26 mouse cellular contexts compared by ENCODE assay signal in the genomic region with DNA sequence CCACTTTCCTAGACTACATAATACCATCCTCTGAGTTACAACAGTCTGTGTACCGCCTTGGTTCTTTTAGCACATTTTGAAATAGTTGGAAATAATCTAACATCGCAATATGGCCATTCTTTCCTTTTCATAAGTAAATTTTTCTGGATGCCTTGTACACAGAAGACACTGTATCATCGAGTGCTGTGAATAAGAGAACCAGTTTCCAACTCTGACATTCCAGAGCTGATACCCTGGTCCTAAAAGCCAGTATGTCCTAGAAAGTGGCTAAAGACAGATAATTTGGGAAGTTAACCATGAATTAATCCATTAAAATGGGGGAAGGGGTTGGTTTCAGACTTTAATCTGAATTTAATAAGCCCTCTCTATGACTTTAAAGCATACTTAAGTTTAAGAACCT. TPM values are rescaled to one million over a fixed set of nuclear protein-coding genes. Genes with fewer than 3 reads are reported as not detected.
DNase-seq lines count a peak whose midpoint lies in the region; ATAC-seq and TF ChIP-seq lines count a peak whose summit lies in the region.
"Had no signal": no experiment of that assay in that cellular context is flagged by ENCODE, and none has a peak within 500 bp of the region (broad histone marks: within the 10 kb centered on the region; RNA-seq: fewer than 3 reads in every experiment).

No protein-coding gene starts in this region.

- no peak overlapping the region for H3K9ac ChIP-seq in heart, embryonic 11.5 days (ENCODE audit: low read depth, low read length)
- no peak overlapping the region for H3K9ac ChIP-seq in midbrain, embryonic 11.5 days (ENCODE audit: low read length)
- H3K9ac ChIP-seq: forebrain, embryonic 15.5 days; heart, embryonic 15.5 days; hindbrain, embryonic 14.5 days; intestine, embryonic 15.5 days had no signal

- no peaks in the 10 kb centered on the region for H3K4me1 ChIP-seq in heart, embryonic 11.5 days (ENCODE audit: control insufficient read depth, insufficient read depth, low read length)
- no peaks in the 10 kb centered on the region for H3K4me1 ChIP-seq in midbrain, embryonic 11.5 days (ENCODE audit: control insufficient read depth, insufficient read depth, low read length)
- 0 out of 2 replicates have a peak, but pooled peaks cover 3% of the 10 kb centered on the region for H3K4me1 ChIP-seq in midbrain, embryonic 10.5 days
- H3K4me1 ChIP-seq: forebrain, embryonic 15.5 days; intestine, embryonic 15.5 days had no signal

- whole genome bisulfite sequencing in heart, embryonic 11.5 days (ENCODE audit: insufficient replicate concordance), result 84% methylated on average over 3 of the region's 3 CpGs
- WGBS in midbrain, embryonic 11.5 days, result 88% methylated on average over 3 of the region's 3 CpGs
- WGBS in midbrain, embryonic 10.5 days, result 89% methylated on average over 3 of the region's 3 CpGs

- peak; percentile 63 for DNase-seq in heart, adult 11 months
- DNase-seq in layer of hippocampus, adult 2 months (ENCODE audit: low spot score in 2 of 2), result no peak
- no peak for DNase-seq in layer of hippocampus, adult 9-11 months
- peak; percentile 26 for DNase-seq in midbrain, embryonic 11.5 days (ENCODE audit: low spot score, missing footprints)
- DNase-seq in midbrain, embryonic 10.5 days (ENCODE audit: low spot score), result no peak
- DNase-seq: adrenal gland, postnatal 25 days; cerebellum, postnatal 10 days had no signal

- no peaks in the 10 kb centered on the region for H3K27me3 ChIP-seq in heart, embryonic 11.5 days (ENCODE audit: control insufficient read depth, insufficient read depth, low read length)
- no peaks in the 10 kb centered on the region for H3K27me3 ChIP-seq in midbrain, embryonic 11.5 days (ENCODE audit: control insufficient read depth, insufficient read depth, low read length)
- no peaks in the 10 kb centered on the region for H3K27me3 ChIP-seq in midbrain, embryonic 10.5 days (ENCODE audit: low read depth, poor library complexity, severe bottlenecking)
- H3K27me3 ChIP-seq: CH12.LX; forebrain, embryonic 15.5 days; heart, embryonic 15.5 days; intestine, embryonic 15.5 days; Patski had no signal

- no peaks in the 10 kb centered on the region for H3K36me3 ChIP-seq in heart, embryonic 11.5 days (ENCODE audit: control insufficient read depth, insufficient read depth, low read length)
- no peaks in the 10 kb centered on the region for H3K36me3 ChIP-seq in midbrain, embryonic 11.5 days (ENCODE audit: control insufficient read depth, insufficient read depth, low read length)
- H3K36me3 ChIP-seq in midbrain, embryonic 10.5 days, result no peaks in the 10 kb centered on the region
- H3K36me3 ChIP-seq: embryonic facial prominence, embryonic 10.5 days; forebrain, embryonic 10.5 days; forebrain, embryonic 15.5 days; heart, embryonic 15.5 days; hindbrain, embryonic 10.5 days; intestine, embryonic 15.5 days had no signal

- H3K27ac ChIP-seq in heart, embryonic 11.5 days (ENCODE audit: low read depth, low read length), result no peak overlapping the region
- H3K27ac ChIP-seq in layer of hippocampus, adult 2 months, result peak overlapping the region; percentile 52
- no peak overlapping the region for H3K27ac ChIP-seq in midbrain, embryonic 11.5 days (ENCODE audit: low read depth, low read length)
- no peak overlapping the region for H3K27ac ChIP-seq in midbrain, embryonic 10.5 days (replicated peaks)
- H3K27ac ChIP-seq: embryonic facial prominence, embryonic 10.5 days; forebrain, embryonic 10.5 days; forebrain, embryonic 15.5 days; heart, embryonic 15.5 days; hindbrain, embryonic 10.5 days; hindbrain, embryonic 14.5 days; intestine, embryonic 15.5 days had no signal

- no peak overlapping the region for H3K4me3 ChIP-seq in heart, embryonic 11.5 days (ENCODE audit: low read depth, low read length)
- no peak overlapping the region for H3K4me3 ChIP-seq in layer of hippocampus, adult 2 months
- H3K4me3 ChIP-seq in midbrain, embryonic 11.5 days (ENCODE audit: low read depth, low read length), result no peak overlapping the region
- H3K4me3 ChIP-seq in midbrain, embryonic 10.5 days, result no peak overlapping the region
- H3K4me3 ChIP-seq: embryonic facial prominence, embryonic 10.5 days; erythroblast, embryonic 14.5 days; forebrain, embryonic 10.5 days; forebrain, embryonic 15.5 days; heart, embryonic 15.5 days; hindbrain, embryonic 10.5 days; intestine, embryonic 15.5 days had no signal

- no peaks in the 10 kb centered on the region for H3K9me3 ChIP-seq in heart, embryonic 11.5 days (replicated peaks; ENCODE audit: control insufficient read depth, low read length)
- no peaks in the 10 kb centered on the region for H3K9me3 ChIP-seq in midbrain, embryonic 11.5 days (ENCODE audit: control insufficient read depth, low read length)
- H3K9me3 ChIP-seq in midbrain, embryonic 10.5 days (replicated peaks), result no peaks in the 10 kb centered on the region
- H3K9me3 ChIP-seq: embryonic facial prominence, embryonic 10.5 days; forebrain, embryonic 10.5 days; forebrain, embryonic 15.5 days; heart, embryonic 15.5 days; hindbrain, embryonic 10.5 days; intestine, embryonic 15.5 days had no signal

- TF ChIP-seq CTCF in layer of hippocampus, adult 2 months (conservative IDR thresholded peaks at IDR 0.05), result no peak

- no peak for ATAC-seq in heart, embryonic 11.5 days (replicated peaks; ENCODE audit: insufficient number of reproducible peaks, low FRiP score, low TSS enrichment)
- ATAC-seq in midbrain, embryonic 11.5 days (ENCODE audit: low FRiP score), result no peak
- ATAC-seq: activated CD4-positive, CD25-positive, alpha-beta regulatory T cell, adult 4 months; forebrain, embryonic 15.5 days had no signal

- H3K4me2 ChIP-seq in heart, embryonic 11.5 days, result no peak overlapping the region
- no peak overlapping the region for H3K4me2 ChIP-seq in midbrain, embryonic 11.5 days
- H3K4me2 ChIP-seq: forebrain, embryonic 15.5 days; hindbrain, embryonic 14.5 days; intestine, embryonic 15.5 days had no signal

RNA-seq across cellular contexts. Expression of gene Sema5a, which starts 12.4 kb away (rescaled TPM):
- 2.9 and 3.8 TPM in 2 replicates for polyA plus RNA-seq in heart, embryonic 11.5 days (2014; fragmentation: Nextera tagmentation; extraction: Ambion mirVana)
- 10 to 100 TPM; 90.1 to 98.1 TPM for total RNA-seq in layer of hippocampus, adult 2 months (2021)
- 3.4 and 3.5 TPM in 2 replicates for polyA plus RNA-seq in midbrain, embryonic 11.5 days (2014; fragmentation: Nextera tagmentation; extraction: Ambion mirVana)
- polyA plus RNA-seq in midbrain, embryonic 10.5 days (2016; fragmentation: Nextera tagmentation; extraction: Ambion mirVana), result 3.0 and 3.3 TPM in 2 replicates
- total RNA-seq: granulocyte monocyte progenitor cell, adult 5-6 weeks had no signal
- polyA plus RNA-seq: activated CD4-positive, CD25-positive, alpha-beta regulatory T cell, adult 4 months; erythroblast, embryonic 14.5 days had no signal

RNA-seq across cellular contexts. Expression of gene Tas2r119, which starts 55.1 kb away (rescaled TPM):
- polyA plus RNA-seq in heart, embryonic 11.5 days (2014; fragmentation: Nextera tagmentation; extraction: Ambion mirVana), result not detected in 2 replicates
- total RNA-seq in layer of hippocampus, adult 2 months (2021), result not detected
- polyA plus RNA-seq in midbrain, embryonic 11.5 days (2014; fragmentation: Nextera tagmentation; extraction: Ambion mirVana), result not detected in 2 replicates
- not detected in 2 replicates for polyA plus RNA-seq in midbrain, embryonic 10.5 days (2016; fragmentation: Nextera tagmentation; extraction: Ambion mirVana)
- total RNA-seq: adrenal gland, adult 2 months; adrenal gland, postnatal 25 days; CH12.LX; gastrocnemius, postnatal 25 days; granulocyte monocyte progenitor cell, adult 5-6 weeks; heart, postnatal 25 days had no signal
- polyA plus RNA-seq: activated CD4-positive, CD25-positive, alpha-beta regulatory T cell, adult 4 months; adrenal gland, adult 2 months; cerebellum, adult 2 months; embryonic facial prominence, embryonic 10.5 days; embryonic facial prominence, embryonic 14.5 days; erythroblast, embryonic 14.5 days; forebrain, embryonic 10.5 days; forebrain, embryonic 15.5 days; frontal cortex, adult 2 months; heart, embryonic 15.5 days; hindbrain, embryonic 10.5 days; hindbrain, embryonic 14.5 days; intestine, embryonic 15.5 days; Patski had no signal

Comparison
In these comparisons a context has a peak if more than half of its experiments do, and no peak if none do; other contexts are left out.
1. DNase-seq: peak in heart, adult 11 months (single experiment) and midbrain, embryonic 11.5 days (single experiment); none in layer of hippocampus, adult 2 months (0 of 2), layer of hippocampus, adult 9-11 months (single experiment) and midbrain, embryonic 10.5 days (single experiment).